Mouse (Mus musculus) lung, embryonic 15.5 days (tissue): Measurements from ENCODE around the gene 4933407L21Rik. TPM values are rescaled to one million over a fixed set of nuclear protein-coding genes. Genes with fewer than 3 reads are reported as not detected.

Experiments used
- ATAC-seq: fragments of 200-750 bp; cut with Nextera tagmentation; 2 replicates; pipeline ENCODE4 v1.8.0; 2017; ENCODE audit warnings: moderate number of reproducible peaks, borderline replicate concordance; ENCODE audit not compliant: low FRiP score, low TSS enrichment; ENCODE audit errors: extremely low read depth
- H3K27ac ChIP-seq: fragments of 300-500 bp; sonication (generic); 2 replicates; pipeline ENCODE4 v1.5.1; 2015; ENCODE audit warnings: moderate library complexity, mild to moderate bottlenecking, inconsistent platforms
- H3K27me3 ChIP-seq: fragments of 300-500 bp; sonication (generic); 2 replicates; pipeline ENCODE4 v1.6.1; 2015; ENCODE audit warnings: inconsistent platforms
- H3K36me3 ChIP-seq: fragments of 300-500 bp; sonication (generic); 2 replicates; pipeline ENCODE4 v1.6.1; 2015; ENCODE audit warnings: inconsistent platforms
- H3K4me1 ChIP-seq: fragments of 300-500 bp; sonication (generic); 2 replicates; pipeline ENCODE4 v1.6.1; 2015; ENCODE audit warnings: inconsistent platforms
- H3K4me2 ChIP-seq: fragments of 300-500 bp; sonication (generic); 2 replicates; pipeline ENCODE4 v1.6.1; 2015; ENCODE audit warnings: inconsistent platforms, mild to moderate bottlenecking, moderate library complexity
- H3K4me3 ChIP-seq: fragments of 300-500 bp; sonication (generic); 2 replicates; pipeline ENCODE4 v1.5.1; 2015; ENCODE audit warnings: mild to moderate bottlenecking, inconsistent platforms
- H3K9ac ChIP-seq: fragments of 300-500 bp; sonication (generic); 2 replicates; pipeline ENCODE4 v1.6.1; 2015; ENCODE audit warnings: inconsistent platforms
- H3K9me3 ChIP-seq: fragments of 300-500 bp; sonication (generic); 2 replicates; pipeline ENCODE4 v1.6.1; 2016; ENCODE audit warnings: inconsistent platforms
- WGBS: fragments of 180-500 bp; shearing (Covaris S2); methylation state at CpG from one replicate; pipeline ENCODE4 v1.1.7; 2015; 5-methylcytosine and 5-hydroxymethylcytosine counted together
- polyA plus RNA-seq: library from polyadenylated mRNA; unstranded; fragments of >200 nt; fragmentation: Nextera tagmentation; extraction: Ambion mirVana; gene quantifications from 2 replicates; pipeline ENCODE4 v1.2.1, GENCODE M21; 2015

4933407L21Rik gene
- 0.14 and 0.47 TPM in 2 replicates for polyA plus RNA-seq

DNA sequence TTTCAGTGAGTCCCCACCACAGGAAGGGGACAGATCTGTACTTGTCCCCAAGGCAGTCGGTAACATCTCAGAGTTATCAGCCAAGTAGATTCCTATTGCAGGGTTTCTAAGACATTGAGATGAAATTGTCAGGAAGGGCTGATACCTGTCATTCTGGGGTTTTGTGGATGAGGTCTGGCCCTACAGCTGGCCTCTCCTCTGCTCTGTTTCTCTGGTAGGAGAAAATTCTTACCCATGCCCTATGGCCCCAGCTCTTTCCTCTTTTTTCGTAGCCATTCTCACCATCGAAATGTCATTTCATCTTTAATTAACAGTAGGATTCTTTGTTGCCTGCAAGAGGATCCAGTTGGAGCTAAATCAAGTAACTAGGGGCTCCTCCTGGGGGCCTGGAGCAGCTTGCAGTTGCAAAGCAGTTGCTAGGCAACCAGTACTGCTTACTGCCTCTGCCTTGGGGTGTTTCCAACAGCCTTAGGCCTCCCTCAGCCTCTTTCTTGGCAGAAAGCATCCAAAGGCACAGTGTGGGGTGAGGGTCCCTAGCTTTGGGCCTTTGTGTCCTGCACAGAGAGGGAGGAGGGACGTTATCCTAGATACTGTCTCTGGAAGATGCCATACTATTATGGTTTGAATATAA is at the start of gene 4933407L21Rik:
Gene 4933407L21Rik (plus strand): TSS at position 427 of the 631 bp plus-strand sequence.
- WGBS: 54% methylated on average over 4 of the region's 4 CpGs
- Histone ChIP-seq H3K9me3 (no peaks in the 10 kb centered on the region), H3K27me3 (no peaks in the 10 kb centered on the region), H3K4me2 (no peak within 1 kb of the TSS), H3K27ac (no peak within 1 kb of the TSS), H3K4me1 (peaks cover 16% of the 10 kb centered on the region), H3K36me3 (no peaks in the 10 kb centered on the region), H3K4me3 (no peak within 1 kb of the TSS), H3K9ac (no peak within 1 kb of the TSS)
- 0 out of 2 replicates have a peak, but pooled peaks have one; percentile 53 for ATAC-seq

DNA sequence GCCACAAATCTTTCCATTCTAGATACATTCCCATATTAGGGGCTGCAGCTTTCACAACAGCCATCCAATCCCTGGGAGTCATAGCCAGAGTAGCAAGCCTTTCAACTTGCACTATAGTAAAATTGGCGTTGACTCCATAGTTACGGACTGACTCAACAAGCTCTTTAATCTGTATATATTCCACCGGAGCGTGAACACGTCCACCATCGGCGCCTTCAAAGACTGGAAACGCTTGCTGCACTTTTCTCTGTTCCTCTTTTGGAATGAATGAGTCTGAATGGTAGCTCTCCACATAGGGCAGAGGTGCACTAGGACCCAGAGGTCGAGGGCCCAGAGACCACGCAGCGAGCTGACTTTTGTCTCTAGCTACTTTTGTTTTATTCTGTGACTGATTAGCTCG is 46.3 kb upstream of the 4933407L21Rik start:
- H3K27me3 ChIP-seq: no peaks in the 10 kb centered on the region
- no peaks in the 10 kb centered on the region; the same call in 1 of the 2 replicates for H3K9me3 ChIP-seq
- no peaks in the 10 kb centered on the region for H3K36me3 ChIP-seq
- no peak overlapping the region for H3K27ac ChIP-seq
- no peak overlapping the region for H3K9ac ChIP-seq
- whole genome bisulfite sequencing: 89% methylated on average over 12 of the region's 12 CpGs
- no peak for ATAC-seq
- no peak overlapping the region for H3K4me3 ChIP-seq
- H3K4me2 ChIP-seq: no peak overlapping the region
- H3K4me1 ChIP-seq: no peaks in the 10 kb centered on the region

- no peak overlapping the region for H3K4me2 ChIP-seq
- no peaks in the 10 kb centered on the region for H3K27me3 ChIP-seq
- no peak overlapping the region for H3K9ac ChIP-seq
- no peak for ATAC-seq
- H3K27ac ChIP-seq: no peak overlapping the region
- H3K9me3 ChIP-seq: no peaks in the 10 kb centered on the region; the same call in 1 of the 2 replicates
- WGBS: 77% methylated on average over 7 of the region's 7 CpGs
- H3K36me3 ChIP-seq: no peaks in the 10 kb centered on the region
- H3K4me1 ChIP-seq: no peaks in the 10 kb centered on the region
- H3K4me3 ChIP-seq: no peak overlapping the region
Observed at GRCm38 (mm10) chr1:85887221-85887620, 41.1 kb upstream of the 4933407L21Rik start.

DNA sequence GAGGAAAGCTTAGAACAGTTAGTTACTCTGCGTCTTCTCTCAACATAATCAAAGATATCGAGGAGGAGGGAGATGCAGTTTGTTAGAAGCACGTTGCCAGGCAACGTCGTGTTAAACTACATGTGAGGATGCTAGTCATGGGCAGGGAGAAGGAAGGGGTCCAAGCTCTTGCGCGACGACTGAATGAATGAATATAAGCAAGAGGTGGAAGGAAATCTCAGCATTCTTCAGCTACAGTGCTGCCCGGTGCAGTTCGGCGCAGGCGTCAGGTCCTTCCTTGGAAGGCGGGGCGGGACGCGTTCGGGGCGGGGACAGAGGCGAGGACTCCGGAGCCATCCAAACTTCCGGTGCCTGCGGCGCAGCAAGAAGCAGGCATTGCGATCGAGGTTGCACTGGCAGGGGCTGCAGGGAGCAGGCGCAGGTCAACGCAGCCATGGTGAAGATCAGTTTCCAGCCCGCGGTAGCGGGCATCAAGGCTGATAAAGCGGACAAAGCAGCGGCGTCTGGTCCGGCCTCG is 34.0 kb upstream of the 4933407L21Rik start, which contains the start of gene Itm2c:
Gene Itm2c (plus strand): TSS at position 51 of the 517 bp plus-strand sequence.
- H3K27me3 ChIP-seq: no peaks in the 10 kb centered on the region
- under 1% methylated on average over 35 of the region's 35 CpGs for WGBS
- peaks cover 44% of the 10 kb centered on the region for H3K4me1 ChIP-seq
- ATAC-seq: peak; percentile 83
- H3K9me3 ChIP-seq: no peaks in the 10 kb centered on the region
- peak within 1 kb of the TSS; percentile 62 for H3K9ac ChIP-seq
- H3K36me3 ChIP-seq: no peaks in the 10 kb centered on the region
- H3K4me3 ChIP-seq: peak within 1 kb of the TSS; percentile 73
- H3K4me2 ChIP-seq: peak within 1 kb of the TSS; percentile 78
- H3K27ac ChIP-seq: peak within 1 kb of the TSS; percentile 81

DNA sequence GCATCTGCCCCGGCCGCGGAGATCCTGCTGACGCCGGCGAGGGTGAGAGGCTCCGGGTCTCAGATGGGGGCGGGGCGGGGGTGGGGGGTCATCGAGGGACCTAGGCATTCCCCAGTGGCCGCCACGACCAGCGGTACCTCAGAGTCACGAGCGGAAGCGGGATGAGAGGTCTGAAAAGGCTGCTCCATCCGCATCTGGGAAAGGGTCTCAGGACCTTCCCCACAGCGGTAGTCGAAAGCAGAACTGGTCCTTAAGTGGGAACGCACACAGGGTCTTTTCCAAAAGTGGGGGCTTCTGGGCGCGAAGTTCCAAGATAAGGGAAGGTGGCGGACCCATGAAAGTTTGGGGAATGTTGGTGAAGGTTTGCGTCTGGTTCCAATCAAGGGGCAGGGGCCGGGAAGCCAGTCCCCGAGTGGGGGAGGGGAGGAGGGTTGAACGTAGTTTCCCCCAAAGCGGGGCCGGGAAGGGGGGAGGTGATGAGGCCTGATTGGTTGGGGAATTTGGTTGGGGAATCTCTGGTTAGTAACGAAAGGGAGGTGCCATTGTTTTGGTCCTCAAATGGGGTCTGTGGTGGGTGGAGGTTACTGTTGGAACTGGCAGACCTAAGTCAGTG is 33.4 kb upstream of the 4933407L21Rik start:
- peak overlapping the region; percentile 78 for H3K4me2 ChIP-seq
- peaks cover 49% of the 10 kb centered on the region for H3K4me1 ChIP-seq
- H3K36me3 ChIP-seq: no peaks in the 10 kb centered on the region
- ATAC-seq: peak; percentile 28
- peak overlapping the region; percentile 73 for H3K4me3 ChIP-seq
- peak overlapping the region; percentile 62 for H3K9ac ChIP-seq
- 2% methylated on average over 30 of the region's 30 CpGs for WGBS
- no peaks in the 10 kb centered on the region for H3K9me3 ChIP-seq
- H3K27ac ChIP-seq: peak overlapping the region; percentile 81
- H3K27me3 ChIP-seq: no peaks in the 10 kb centered on the region

DNA sequence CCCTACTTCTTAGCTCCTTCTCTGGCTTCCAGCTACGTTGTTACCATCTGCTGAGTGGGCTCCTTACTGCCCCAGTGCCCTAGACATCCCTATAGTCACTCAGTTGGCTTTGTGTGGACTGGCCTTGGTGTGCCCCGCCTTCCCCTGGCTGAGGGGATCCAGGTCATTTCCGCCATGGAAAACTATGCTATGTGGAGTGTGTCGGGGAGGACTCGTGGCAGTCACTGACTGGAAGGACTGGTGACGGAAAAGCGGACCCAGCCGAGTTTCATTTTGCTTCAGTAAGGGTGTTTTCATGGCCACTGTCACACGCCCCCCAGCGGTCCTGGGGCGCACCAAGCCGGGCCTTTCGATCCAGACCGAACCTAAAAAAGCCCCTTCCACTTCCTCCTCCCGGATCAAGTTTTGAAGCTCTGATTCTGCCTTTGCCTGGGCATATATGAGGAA is 32.9 kb upstream of the 4933407L21Rik start:
- H3K4me2 ChIP-seq: peak overlapping the region; percentile 78
- H3K27ac ChIP-seq: peak overlapping the region; percentile 81
- H3K9ac ChIP-seq: peak overlapping the region; percentile 62
- under 1% methylated on average over 15 of the region's 15 CpGs for WGBS
- peak; percentile 72 for ATAC-seq
- H3K9me3 ChIP-seq: no peaks in the 10 kb centered on the region
- H3K36me3 ChIP-seq: no peaks in the 10 kb centered on the region
- peak overlapping the region; percentile 73 for H3K4me3 ChIP-seq
- H3K27me3 ChIP-seq: no peaks in the 10 kb centered on the region
- peaks cover 55% of the 10 kb centered on the region for H3K4me1 ChIP-seq

DNA sequence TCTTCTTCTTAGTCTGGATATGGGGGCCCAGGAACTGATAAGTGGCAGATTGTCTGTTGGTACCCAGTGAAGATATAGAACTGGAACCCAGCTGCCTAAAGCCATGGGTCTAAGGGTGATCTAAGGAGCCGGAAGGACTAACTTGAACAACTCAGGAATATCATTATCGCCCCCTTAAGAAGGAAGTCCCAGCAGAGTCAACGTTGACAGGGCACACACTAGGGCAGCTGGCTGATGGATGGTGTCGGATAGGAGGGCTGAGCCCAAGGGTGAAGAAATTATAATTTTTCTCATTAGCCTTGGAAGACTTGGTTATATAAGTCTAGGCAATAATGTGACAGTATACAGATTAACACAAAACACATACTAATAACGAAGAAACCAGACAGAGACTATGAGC is 32.2 kb upstream of the 4933407L21Rik start:
- 0 out of 2 replicates have a peak overlapping the region, but pooled peaks have one; percentile 81 for H3K27ac ChIP-seq
- no peaks in the 10 kb centered on the region for H3K36me3 ChIP-seq
- peak overlapping the region; percentile 78 for H3K4me2 ChIP-seq
- no peaks in the 10 kb centered on the region for H3K27me3 ChIP-seq
- H3K4me3 ChIP-seq: peak overlapping the region; percentile 73
- peak overlapping the region; percentile 62; the same call in 1 of the 2 replicates for H3K9ac ChIP-seq
- no peak for ATAC-seq
- H3K4me1 ChIP-seq: peaks cover 62% of the 10 kb centered on the region
- 64% methylated on average over 5 of the region's 5 CpGs for WGBS
- H3K9me3 ChIP-seq: no peaks in the 10 kb centered on the region

GRCm38 (mm10) chr1:85896781-85897700 is 31.2 kb upstream of the 4933407L21Rik start:
- Histone ChIP-seq H3K4me1 (peaks cover 71% of the 10 kb centered on the region), H3K36me3 (no peaks in the 10 kb centered on the region), H3K4me3 (0 out of 2 replicates have a peak overlapping the region, but pooled peaks have one; percentile 73), H3K4me2 (peak overlapping the region; percentile 78), H3K27me3 (no peaks in the 10 kb centered on the region), H3K27ac (peak overlapping the region; percentile 40; the same call in 1 of the 2 replicates), H3K9ac (no peak overlapping the region; the same call in 1 of the 2 replicates), H3K9me3 (no peaks in the 10 kb centered on the region)
- no peak for ATAC-seq
- WGBS: 36% methylated on average over 12 of the region's 12 CpGs

- WGBS: 22% methylated on average over 8 of the region's 8 CpGs
- Histone ChIP-seq H3K27me3 (no peaks in the 10 kb centered on the region), H3K9ac (no peak overlapping the region), H3K36me3 (peaks cover 4% of the 10 kb centered on the region; the same call in 1 of the 2 replicates), H3K4me1 (peaks cover 80% of the 10 kb centered on the region), H3K4me3 (no peak overlapping the region), H3K27ac (peak overlapping the region; percentile 52), H3K4me2 (no peak overlapping the region), H3K9me3 (no peaks in the 10 kb centered on the region)
- ATAC-seq: no peak
Observed at GRCm38 (mm10) chr1:85897901-85898760, 30.2 kb upstream of the 4933407L21Rik start.

DNA sequence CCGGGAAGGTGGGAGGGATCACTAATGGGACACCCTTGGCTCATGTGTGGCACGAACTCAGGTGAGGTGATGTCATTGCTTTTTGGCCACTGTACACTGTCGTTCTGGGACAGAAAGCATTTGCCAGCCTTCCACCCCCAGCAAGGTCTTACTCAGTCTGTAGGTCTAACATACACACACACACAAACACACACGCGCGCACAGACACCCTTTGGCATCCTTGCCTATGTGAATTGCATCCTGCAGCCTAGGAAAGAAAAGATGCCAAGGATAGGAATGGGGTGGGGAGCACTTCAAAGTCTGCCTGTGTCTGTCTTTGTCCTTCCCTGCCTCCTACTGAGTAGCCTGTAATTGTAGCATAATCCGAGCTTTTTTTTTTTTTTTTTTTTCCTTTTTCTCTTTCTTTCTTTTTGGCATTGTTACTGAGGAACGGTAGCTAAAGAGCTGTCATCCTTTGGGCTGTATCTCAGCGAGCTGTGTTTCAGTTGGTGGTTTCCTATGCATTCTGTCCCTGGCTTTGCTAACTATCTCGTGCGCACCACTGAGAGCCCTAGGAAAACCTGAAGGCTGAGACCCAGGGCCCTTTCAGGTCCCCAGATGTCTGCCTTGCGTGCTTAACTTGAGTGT is 29.4 kb upstream of the 4933407L21Rik start:
- peaks cover 78% of the 10 kb centered on the region for H3K4me1 ChIP-seq
- peak overlapping the region; percentile 52 for H3K27ac ChIP-seq
- no peak overlapping the region for H3K4me3 ChIP-seq
- H3K36me3 ChIP-seq: peaks cover 11% of the 10 kb centered on the region
- no peak for ATAC-seq
- no peak overlapping the region for H3K4me2 ChIP-seq
- H3K9me3 ChIP-seq: no peaks in the 10 kb centered on the region
- WGBS: 50% methylated on average over 12 of the region's 12 CpGs
- H3K27me3 ChIP-seq: no peaks in the 10 kb centered on the region
- no peak overlapping the region for H3K9ac ChIP-seq
